Mouse (Mus musculus): ENCODE data around the gene Armc6.

DNA sequence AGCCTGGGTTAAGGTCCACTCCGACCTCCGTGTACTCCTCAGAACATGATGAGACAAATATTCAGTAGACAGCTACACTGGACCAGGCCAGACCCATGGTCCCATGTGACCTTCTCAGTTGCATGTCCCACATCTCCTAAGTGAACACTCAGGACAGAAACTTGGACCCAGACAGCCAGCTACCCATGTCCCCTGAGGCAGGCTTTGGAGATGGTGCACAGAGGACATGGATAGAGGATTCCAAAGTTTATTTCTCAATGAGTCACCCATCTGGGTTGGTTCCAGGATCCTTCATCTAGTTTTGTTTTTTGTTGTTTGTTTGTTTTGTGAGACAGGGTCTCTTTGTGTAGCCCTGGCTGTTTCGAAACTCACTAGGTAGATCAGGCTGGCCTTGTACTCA, 13.4 kb downstream of the Armc6 start:
- no peak for TF ChIP-seq CTCF (IDR thresholded peaks at IDR 0.05; ENCODE audit: borderline replicate concordance, control insufficient read depth, extremely low read depth, insufficient read depth, low read length, poor library complexity)
- TF ChIP-seq POLR2A (IDR thresholded peaks at IDR 0.05; ENCODE audit: control insufficient read depth, extremely low read depth, insufficient read depth, low read length, poor library complexity): no peak
